In genomic region chr19:7458901-7459300, GRCm38 (mm10) we compare ENCODE assay signal across 22 mouse cellular contexts. TPM values are rescaled to one million over a fixed set of nuclear protein-coding genes. Genes with fewer than 3 reads are reported as not detected.
DNase-seq lines count a peak whose midpoint lies in the region; ATAC-seq and TF ChIP-seq lines count a peak whose summit lies in the region.
"Had no signal": no experiment of that assay in that cellular context is flagged by ENCODE, and none has a peak within 500 bp of the region (broad histone marks: within the 10 kb centered on the region; RNA-seq: fewer than 3 reads in every experiment).

No protein-coding gene starts in this region.

- H3K36me3 ChIP-seq in hindbrain, embryonic 13.5 days: 0 out of 2 replicates have a peak, but pooled peaks cover 10% of the 10 kb centered on the region
- H3K36me3 ChIP-seq in hindbrain, embryonic 12.5 days: peaks cover 13% of the 10 kb centered on the region; the same call in 1 of the 2 replicates
- H3K36me3 ChIP-seq in lung, postnatal 0 days (ENCODE audit: insufficient read depth, low read length): no peaks in the 10 kb centered on the region
- H3K36me3 ChIP-seq in kidney, postnatal 0 days (ENCODE audit: insufficient read depth, low read length): no peaks in the 10 kb centered on the region
- H3K36me3 ChIP-seq: heart, embryonic 15.5 days had no signal

- H3K9ac ChIP-seq in hindbrain, embryonic 13.5 days: no peak overlapping the region
- H3K9ac ChIP-seq in hindbrain, embryonic 12.5 days: no peak overlapping the region
- H3K9ac ChIP-seq in lung, postnatal 0 days (replicated peaks; ENCODE audit: low read depth): no peak overlapping the region
- H3K9ac ChIP-seq in kidney, postnatal 0 days (ENCODE audit: low read depth, low read length): no peak overlapping the region
- H3K9ac ChIP-seq: forebrain, embryonic 13.5 days; forebrain, postnatal 0 days; heart, embryonic 15.5 days had no signal

- TF ChIP-seq EP300 in lung, postnatal 0 days (IDR thresholded peaks at IDR 0.05): no peak

- peak; percentile 21 for DNase-seq in lung, postnatal 0 days (ENCODE audit: low spot score)
- no peak for DNase-seq in lung, postnatal 10 days
- DNase-seq in kidney, postnatal 0 days (ENCODE audit: low spot score): peak; percentile 31
- no peak for DNase-seq in layer of hippocampus, postnatal 36 days
- DNase-seq: adrenal gland, postnatal 14 days; B cell, adult 2 months; cerebellum, adult 11-12 months; cerebellum, adult 9-10 months; cerebellum, postnatal 36 days; forebrain, postnatal 0 days; gastrocnemius, postnatal 14 days; heart, adult 2 months; heart, postnatal 14 days had no signal

- H3K4me1 ChIP-seq in hindbrain, embryonic 13.5 days (replicated peaks): peaks cover 19% of the 10 kb centered on the region
- H3K4me1 ChIP-seq in hindbrain, embryonic 12.5 days: peaks cover 3% of the 10 kb centered on the region; the same call in 1 of the 2 replicates
- no peaks in the 10 kb centered on the region for H3K4me1 ChIP-seq in lung, postnatal 0 days (ENCODE audit: insufficient read depth, low read depth, low read length)
- peaks cover 22% of the 10 kb centered on the region; the same call in 1 of the 2 replicates for H3K4me1 ChIP-seq in kidney, postnatal 0 days (replicated peaks; ENCODE audit: insufficient read depth, low read length)
- H3K4me1 ChIP-seq: embryonic facial prominence, embryonic 10.5 days; heart, embryonic 15.5 days had no signal

- no peak overlapping the region for H3K4me3 ChIP-seq in hindbrain, embryonic 13.5 days
- H3K4me3 ChIP-seq in hindbrain, embryonic 12.5 days: no peak overlapping the region
- no peak overlapping the region for H3K4me3 ChIP-seq in lung, postnatal 0 days (ENCODE audit: low read depth, low read length)
- H3K4me3 ChIP-seq in kidney, postnatal 0 days (replicated peaks; ENCODE audit: low read depth, low read length): no peak overlapping the region
- H3K4me3 ChIP-seq: embryonic facial prominence, embryonic 10.5 days; forebrain, embryonic 13.5 days; heart, adult 2 months; heart, embryonic 15.5 days had no signal

- H3K27me3 ChIP-seq in hindbrain, embryonic 13.5 days: no peaks in the 10 kb centered on the region
- H3K27me3 ChIP-seq in hindbrain, embryonic 12.5 days: no peaks in the 10 kb centered on the region
- no peaks in the 10 kb centered on the region for H3K27me3 ChIP-seq in lung, postnatal 0 days (replicated peaks; ENCODE audit: insufficient read depth, low read length)
- H3K27me3 ChIP-seq in kidney, postnatal 0 days (ENCODE audit: insufficient read depth, low read length): no peaks in the 10 kb centered on the region
- H3K27me3 ChIP-seq: forebrain, embryonic 13.5 days; heart, embryonic 15.5 days had no signal

- no peak for TF ChIP-seq CTCF in lung, postnatal 0 days (IDR thresholded peaks at IDR 0.05)
- no peak for TF ChIP-seq CTCF in kidney, postnatal 0 days (IDR thresholded peaks at IDR 0.05; ENCODE audit: low read depth)

- H3K9me3 ChIP-seq in hindbrain, embryonic 13.5 days: no peaks in the 10 kb centered on the region
- no peaks in the 10 kb centered on the region for H3K9me3 ChIP-seq in hindbrain, embryonic 12.5 days (replicated peaks)
- no peaks in the 10 kb centered on the region for H3K9me3 ChIP-seq in lung, postnatal 0 days (ENCODE audit: low read length)
- no peaks in the 10 kb centered on the region for H3K9me3 ChIP-seq in kidney, postnatal 0 days (replicated peaks; ENCODE audit: low read length)
- H3K9me3 ChIP-seq: embryonic facial prominence, embryonic 10.5 days; forebrain, embryonic 13.5 days; G1E; heart, embryonic 15.5 days had no signal

- ATAC-seq in hindbrain, embryonic 13.5 days (ENCODE audit: low FRiP score): peak; percentile 61; the same call in 1 of the 2 replicates
- no peak for ATAC-seq in hindbrain, embryonic 12.5 days (ENCODE audit: low FRiP score)
- no peak for ATAC-seq in lung, postnatal 0 days
- ATAC-seq in kidney, postnatal 0 days (replicated peaks; ENCODE audit: low FRiP score, low read depth): peak; percentile 57; the same call in 1 of the 2 replicates
- ATAC-seq in activated CD4-positive, CD25-positive, alpha-beta regulatory T cell, adult 4 months: no peak
- ATAC-seq: CD4-positive, CD25-positive, alpha-beta regulatory T cell, adult 4 months; forebrain, embryonic 13.5 days; forebrain, postnatal 0 days had no signal

- H3K4me2 ChIP-seq in hindbrain, embryonic 13.5 days: no peak overlapping the region
- H3K4me2 ChIP-seq in hindbrain, embryonic 12.5 days (replicated peaks): no peak overlapping the region
- H3K4me2 ChIP-seq in lung, postnatal 0 days (replicated peaks; ENCODE audit: low read depth, low read length): no peak overlapping the region
- no peak overlapping the region for H3K4me2 ChIP-seq in kidney, postnatal 0 days (ENCODE audit: low read length)
- H3K4me2 ChIP-seq: forebrain, embryonic 13.5 days; heart, embryonic 11.5 days; heart, embryonic 15.5 days had no signal

- H3K27ac ChIP-seq in hindbrain, embryonic 13.5 days: no peak overlapping the region
- H3K27ac ChIP-seq in hindbrain, embryonic 12.5 days: no peak overlapping the region
- H3K27ac ChIP-seq in lung, postnatal 0 days (ENCODE audit: low read length): no peak overlapping the region
- peak overlapping the region; percentile 19; the same call in 1 of the 2 replicates for H3K27ac ChIP-seq in kidney, postnatal 0 days
- H3K27ac ChIP-seq: embryonic facial prominence, embryonic 10.5 days; forebrain, embryonic 13.5 days; heart, adult 2 months; heart, embryonic 15.5 days had no signal

RNA-seq across cellular contexts. Expression of gene Rtn3, which starts 24.2 kb away (rescaled TPM):
- polyA plus RNA-seq in hindbrain, embryonic 13.5 days (2015; fragmentation: Nextera tagmentation; extraction: Ambion mirVana): 513 and 532 TPM in 2 replicates
- 380 and 385 TPM in 2 replicates for polyA plus RNA-seq in hindbrain, embryonic 12.5 days (2016; fragmentation: Nextera tagmentation; extraction: Ambion mirVana)
- polyA plus RNA-seq in lung, postnatal 0 days (2015; fragmentation: Nextera tagmentation; extraction: Ambion mirVana): 122 and 132 TPM in 2 replicates
- 195 and 196 TPM in 2 replicates for polyA plus RNA-seq in kidney, postnatal 0 days (2015; fragmentation: Nextera tagmentation; extraction: Ambion mirVana)
- polyA plus RNA-seq in activated CD4-positive, CD25-positive, alpha-beta regulatory T cell, adult 4 months (2017; shearing (Covaris generic)): 10 to 100 TPM; 42.0 to 53.0 TPM
- total RNA-seq in layer of hippocampus, postnatal 36 days (2021): 100 to 1,000 TPM; 737 to 795 TPM

RNA-seq across cellular contexts. Expression of gene Atl3, which starts 34.9 kb away (rescaled TPM):
- polyA plus RNA-seq in hindbrain, embryonic 13.5 days (2015; fragmentation: Nextera tagmentation; extraction: Ambion mirVana): 6.9 and 7.9 TPM in 2 replicates
- polyA plus RNA-seq in hindbrain, embryonic 12.5 days (2016; fragmentation: Nextera tagmentation; extraction: Ambion mirVana): 9.4 and 10.5 TPM in 2 replicates
- polyA plus RNA-seq in lung, postnatal 0 days (2015; fragmentation: Nextera tagmentation; extraction: Ambion mirVana): 20.0 and 21.6 TPM in 2 replicates
- 11.1 and 14.8 TPM in 2 replicates for polyA plus RNA-seq in kidney, postnatal 0 days (2015; fragmentation: Nextera tagmentation; extraction: Ambion mirVana)
- 10 to 100 TPM; 20.1 to 23.8 TPM for polyA plus RNA-seq in activated CD4-positive, CD25-positive, alpha-beta regulatory T cell, adult 4 months (2017; shearing (Covaris generic))
- total RNA-seq in layer of hippocampus, postnatal 36 days (2021): 10 to 100 TPM; 21.1 to 23.3 TPM

RNA-seq across cellular contexts. Expression of gene 2700081O15Rik, which starts 41.5 kb away (rescaled TPM):
- 17.7 and 18.0 TPM in 2 replicates for polyA plus RNA-seq in hindbrain, embryonic 13.5 days (2015; fragmentation: Nextera tagmentation; extraction: Ambion mirVana)
- 18.0 and 20.1 TPM in 2 replicates for polyA plus RNA-seq in hindbrain, embryonic 12.5 days (2016; fragmentation: Nextera tagmentation; extraction: Ambion mirVana)
- 4.4 and 5.0 TPM in 2 replicates for polyA plus RNA-seq in lung, postnatal 0 days (2015; fragmentation: Nextera tagmentation; extraction: Ambion mirVana)
- polyA plus RNA-seq in kidney, postnatal 0 days (2015; fragmentation: Nextera tagmentation; extraction: Ambion mirVana): 4.8 and 5.2 TPM in 2 replicates
- under 1 TPM in 1 of 2 experiments, not detected in 1; 0.12 TPM for polyA plus RNA-seq in activated CD4-positive, CD25-positive, alpha-beta regulatory T cell, adult 4 months (2017; shearing (Covaris generic))
- 10 to 100 TPM; 46.9 to 54.4 TPM for total RNA-seq in layer of hippocampus, postnatal 36 days (2021)

Comparison
In these comparisons a context has a peak if more than half of its experiments do, and no peak if none do; other contexts are left out.
1. ATAC-seq: peak in hindbrain, embryonic 13.5 days (single experiment) and kidney, postnatal 0 days (single experiment); none in hindbrain, embryonic 12.5 days (single experiment), lung, postnatal 0 days (single experiment) and activated CD4-positive, CD25-positive, alpha-beta regulatory T cell, adult 4 months (single experiment).
2. DNase-seq: peak in lung, postnatal 0 days (single experiment) and kidney, postnatal 0 days (single experiment); none in lung, postnatal 10 days (single experiment) and layer of hippocampus, postnatal 36 days (0 of 2).